In the genomic region with DNA sequence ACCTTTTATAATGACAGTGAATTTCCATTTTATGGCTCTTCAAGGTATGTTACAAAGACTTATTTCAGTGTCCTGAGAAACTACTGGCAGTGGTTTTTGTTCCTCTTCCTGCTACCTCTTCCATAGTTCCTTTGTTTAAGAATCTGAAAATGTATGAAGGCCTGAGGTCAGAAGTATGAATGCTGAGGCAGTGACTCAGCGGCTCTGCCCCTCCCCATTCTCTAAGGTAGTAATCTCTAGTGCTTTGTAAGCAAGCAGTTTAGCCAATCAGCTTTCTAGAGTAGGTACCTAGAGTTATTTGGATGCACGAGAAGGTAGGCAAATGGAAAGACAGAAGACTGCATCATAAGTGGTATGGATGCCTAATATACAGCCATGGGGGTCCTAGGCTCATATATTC, we compare ENCODE assay signal across 28 mouse cellular contexts. TPM values are rescaled to one million over a fixed set of nuclear protein-coding genes. Genes with fewer than 3 reads are reported as not detected.
DNase-seq lines count a peak whose midpoint lies in the region; ATAC-seq and TF ChIP-seq lines count a peak whose summit lies in the region.
"Had no signal": no experiment of that assay in that cellular context is flagged by ENCODE, and none has a peak within 500 bp of the region (broad histone marks: within the 10 kb centered on the region; RNA-seq: fewer than 3 reads in every experiment).

No protein-coding gene starts in this region.

- no peak for TF ChIP-seq EP300 in lung, postnatal 0 days (IDR thresholded peaks at IDR 0.05)

- no peaks in the 10 kb centered on the region for H3K9me3 ChIP-seq in heart, embryonic 10.5 days
- no peaks in the 10 kb centered on the region for H3K9me3 ChIP-seq in lung, postnatal 0 days (ENCODE audit: low read length)
- H3K9me3 ChIP-seq: forebrain, embryonic 10.5 days; forebrain, embryonic 13.5 days; heart, embryonic 12.5 days; heart, embryonic 15.5 days; hindbrain, embryonic 15.5 days had no signal

- no peak overlapping the region for H3K9ac ChIP-seq in lung, postnatal 0 days (replicated peaks; ENCODE audit: low read depth)
- H3K9ac ChIP-seq: forebrain, embryonic 13.5 days; heart, embryonic 12.5 days; heart, embryonic 15.5 days; hindbrain, embryonic 15.5 days had no signal

- H3K27me3 ChIP-seq in heart, embryonic 10.5 days (ENCODE audit: insufficient read depth, poor library complexity, severe bottlenecking) = no peaks in the 10 kb centered on the region
- H3K27me3 ChIP-seq in lung, postnatal 0 days (replicated peaks; ENCODE audit: insufficient read depth, low read length) = no peaks in the 10 kb centered on the region
- H3K27me3 ChIP-seq: forebrain, embryonic 13.5 days; heart, embryonic 12.5 days; heart, embryonic 15.5 days; hindbrain, embryonic 15.5 days had no signal

- TF ChIP-seq CTCF in lung, postnatal 0 days (IDR thresholded peaks at IDR 0.05) = no peak

- no peak for ATAC-seq in lung, postnatal 0 days
- 0 out of 2 replicates have a peak, but pooled peaks have one; percentile 43 for ATAC-seq in megakaryocyte, adult 5-6 weeks (ENCODE audit: poor library complexity, severe bottlenecking)
- ATAC-seq: activated CD4-positive, CD25-positive, alpha-beta regulatory T cell, adult 4 months; CD4-positive, CD25-positive, alpha-beta regulatory T cell, adult 4 months; forebrain, embryonic 13.5 days; forebrain, embryonic 16.5 days had no signal

- H3K4me1 ChIP-seq in heart, embryonic 10.5 days = no peaks in the 10 kb centered on the region
- no peaks in the 10 kb centered on the region for H3K4me1 ChIP-seq in lung, postnatal 0 days (ENCODE audit: insufficient read depth, low read depth, low read length)
- H3K4me1 ChIP-seq: forebrain, embryonic 10.5 days; forebrain, embryonic 13.5 days; heart, embryonic 12.5 days; heart, embryonic 15.5 days; hindbrain, embryonic 15.5 days had no signal

- WGBS in heart, embryonic 10.5 days = 83% methylated on average over 2 of the region's 2 CpGs
- 67% methylated on average over 2 of the region's 2 CpGs for WGBS in lung, postnatal 0 days

- H3K4me2 ChIP-seq in lung, postnatal 0 days (replicated peaks; ENCODE audit: low read depth, low read length) = no peak overlapping the region
- H3K4me2 ChIP-seq: forebrain, embryonic 13.5 days; heart, embryonic 12.5 days; heart, embryonic 15.5 days; hindbrain, embryonic 15.5 days had no signal

- H3K4me3 ChIP-seq in heart, embryonic 10.5 days = no peak overlapping the region
- H3K4me3 ChIP-seq in lung, postnatal 0 days (ENCODE audit: low read depth, low read length) = no peak overlapping the region
- H3K4me3 ChIP-seq: forebrain, embryonic 10.5 days; forebrain, embryonic 13.5 days; heart, embryonic 12.5 days; heart, embryonic 15.5 days; hindbrain, embryonic 15.5 days had no signal

- peak; percentile 36 for DNase-seq in heart, adult 11 months
- DNase-seq in heart, embryonic 10.5 days (ENCODE audit: low spot score) = no peak
- peak; percentile 42 for DNase-seq in lung, postnatal 0 days (ENCODE audit: low spot score)
- DNase-seq in lung, postnatal 10 days = no peak
- no peak for DNase-seq in right cerebral cortex, adult 18-20 months
- DNase-seq in kidney, postnatal 4 days = no peak
- no peak for DNase-seq in lung, postnatal 36 days
- DNase-seq: adrenal gland, adult 8-10 months; adrenal gland, postnatal 25 days; cerebellum, adult 18-20 months; cerebellum, adult 9-10 months; cerebellum, postnatal 14 days; gastrocnemius, postnatal 10 days; gastrocnemius, postnatal 36 days; heart, postnatal 10 days; heart, postnatal 4 days had no signal

- no peak overlapping the region for H3K27ac ChIP-seq in heart, embryonic 10.5 days
- no peak overlapping the region for H3K27ac ChIP-seq in lung, postnatal 0 days (ENCODE audit: low read length)
- H3K27ac ChIP-seq: forebrain, embryonic 10.5 days; forebrain, embryonic 13.5 days; heart, embryonic 15.5 days; hindbrain, embryonic 15.5 days had no signal

- H3K36me3 ChIP-seq in heart, embryonic 10.5 days = peaks cover 40% of the 10 kb centered on the region
- H3K36me3 ChIP-seq in lung, postnatal 0 days (ENCODE audit: insufficient read depth, low read length) = peaks cover 27% of the 10 kb centered on the region

RNA-seq across cellular contexts. Expression of a gene that starts 14.8 kb away (rescaled TPM):
- 2,435 and 2,436 TPM in 2 replicates for polyA plus RNA-seq in heart, embryonic 10.5 days (2016; fragmentation: Nextera tagmentation; extraction: Ambion mirVana)
- 318 and 331 TPM in 2 replicates for polyA plus RNA-seq in lung, postnatal 0 days (2015; fragmentation: Nextera tagmentation; extraction: Ambion mirVana)
- 192 and 215 TPM in 2 replicates for total RNA-seq in megakaryocyte, adult 5-6 weeks (2015)
- total RNA-seq in megakaryocyte, adult 5-6 weeks (2017) = 908 and 975 TPM in 2 replicates

RNA-seq across cellular contexts. Expression of a gene that starts 24.2 kb away (rescaled TPM):
- 19.3 and 23.9 TPM in 2 replicates for polyA plus RNA-seq in heart, embryonic 10.5 days (2016; fragmentation: Nextera tagmentation; extraction: Ambion mirVana)
- polyA plus RNA-seq in lung, postnatal 0 days (2015; fragmentation: Nextera tagmentation; extraction: Ambion mirVana) = 18.3 and 22.1 TPM in 2 replicates
- total RNA-seq in megakaryocyte, adult 5-6 weeks (2015) = 29.8 and 35.2 TPM in 2 replicates
- 22.9 and 23.0 TPM in 2 replicates for total RNA-seq in megakaryocyte, adult 5-6 weeks (2017)

RNA-seq across cellular contexts. Expression of a gene that starts 38.6 kb away (rescaled TPM):
- 0.10 and 0.18 TPM in 2 replicates for polyA plus RNA-seq in heart, embryonic 10.5 days (2016; fragmentation: Nextera tagmentation; extraction: Ambion mirVana)
- 68.0 and 95.2 TPM in 2 replicates for polyA plus RNA-seq in lung, postnatal 0 days (2015; fragmentation: Nextera tagmentation; extraction: Ambion mirVana)
- total RNA-seq in megakaryocyte, adult 5-6 weeks (2015) = 0.58 and 0.66 TPM in 2 replicates
- total RNA-seq in megakaryocyte, adult 5-6 weeks (2017) = 0.88 and 1.3 TPM in 2 replicates
- total RNA-seq: granulocyte monocyte progenitor cell, adult 5-6 weeks; heart, adult 8-10 months; MEL had no signal
- polyA plus RNA-seq: activated CD4-positive, CD25-positive, alpha-beta regulatory T cell, adult 4 months; CD4-positive, CD25-positive, alpha-beta regulatory T cell, adult 4 months had no signal

Comparison
In these comparisons a context has a peak if more than half of its experiments do, and no peak if none do; other contexts are left out.
1. DNase-seq: peak in heart, adult 11 months (single experiment) and lung, postnatal 0 days (single experiment); none in heart, embryonic 10.5 days (single experiment), lung, postnatal 10 days (single experiment), right cerebral cortex, adult 18-20 months (single experiment), kidney, postnatal 4 days (0 of 2) and lung, postnatal 36 days (single experiment).
2. RNA of a gene that starts 38.6 kb away (polyA plus RNA-seq): 68.0 to 95.2 TPM in lung, postnatal 0 days; 0.10 to 0.18 TPM in heart, embryonic 10.5 days; every median in the first group is over 10 times any median in the second.